Mouse (Mus musculus) hindbrain, embryonic 14.5 days (tissue): Measurements from ENCODE around the gene Olfr1388. TPM values are rescaled to one million over a fixed set of nuclear protein-coding genes. Genes with fewer than 3 reads are reported as not detected.
A peak's percentile ranks its signal among the peaks of the same experiment; 100 is the strongest.
"Not testable (repeated sequence)": the region's sequence is repeated elsewhere in the genome, so short reads cannot be mapped to it uniquely, and the experiment has no call there.

Experiments used
- ATAC-seq: fragments of 200-750 bp; cut with Nextera tagmentation; 2 replicates; pipeline ENCODE4 v1.8.0; 2017; ENCODE audit warnings: moderate number of reproducible peaks, mild to moderate bottlenecking, moderate TSS enrichment, moderate library complexity; ENCODE audit not compliant: low FRiP score
- DNase-seq: peaks from one replicate; pipeline ENCODE4 v3.0.0-alpha.2; 2015; ENCODE audit warnings: low spot score
- H3K27ac ChIP-seq: fragments of 300-500 bp; sonication (generic); 2 replicates; pipeline ENCODE4 v1.5.1; 2014; ENCODE audit warnings: mild to moderate bottlenecking, moderate library complexity
- H3K27me3 ChIP-seq: fragments of 300-500 bp; sonication (generic); 2 replicates; pipeline ENCODE4 v1.6.1; 2014; ENCODE audit warnings: mild to moderate bottlenecking, low read length, mixed read lengths; ENCODE audit not compliant: control insufficient read depth, insufficient read depth
- H3K36me3 ChIP-seq: fragments of 300-500 bp; sonication (generic); replicated peaks from 2 replicates; pipeline ENCODE4 v1.6.1; 2014; ENCODE audit not compliant: control insufficient read depth, insufficient read depth
- H3K4me1 ChIP-seq: fragments of 300-500 bp; sonication (generic); replicated peaks from 2 replicates; pipeline ENCODE4 v1.6.1; 2014; ENCODE audit warnings: antibody characterized with exemption, low read length, mixed read lengths; ENCODE audit not compliant: control insufficient read depth, insufficient read depth
- H3K4me2 ChIP-seq: fragments of 300-500 bp; sonication (generic); replicated peaks from 2 replicates; pipeline ENCODE4 v1.6.1; 2014; ENCODE audit warnings: mild to moderate bottlenecking, moderate library complexity
- H3K4me3 ChIP-seq: fragments of 300-500 bp; sonication (generic); replicated peaks from 2 replicates; pipeline ENCODE4 v1.5.1; 2014; ENCODE audit warnings: mild to moderate bottlenecking, low read length
- H3K9ac ChIP-seq: fragments of 300-500 bp; sonication (generic); 2 replicates; pipeline ENCODE4 v1.6.1; 2014
- H3K9me3 ChIP-seq: fragments of 300-500 bp; sonication (generic); 2 replicates; pipeline ENCODE4 v1.6.1; 2016; ENCODE audit warnings: low read length; ENCODE audit not compliant: control insufficient read depth
- WGBS: fragments of 180-500 bp; shearing (Covaris S2); extraction: QIAGEN DNeasy Blood & Tissue Kit; methylation state at CpG from one replicate; pipeline ENCODE4 v1.1.7; 2014; 5-methylcytosine and 5-hydroxymethylcytosine counted together
- polyA plus RNA-seq: library from polyadenylated mRNA; unstranded; fragments of >200 nt; fragmentation: Nextera tagmentation; extraction: Ambion mirVana; gene quantifications from 2 replicates; pipeline ENCODE4 v1.2.1, GENCODE M21; 2014

The Olfr1388 gene
- 0.07 TPM in 1 of 2 replicates, not detected in the other for polyA plus RNA-seq

DNA sequence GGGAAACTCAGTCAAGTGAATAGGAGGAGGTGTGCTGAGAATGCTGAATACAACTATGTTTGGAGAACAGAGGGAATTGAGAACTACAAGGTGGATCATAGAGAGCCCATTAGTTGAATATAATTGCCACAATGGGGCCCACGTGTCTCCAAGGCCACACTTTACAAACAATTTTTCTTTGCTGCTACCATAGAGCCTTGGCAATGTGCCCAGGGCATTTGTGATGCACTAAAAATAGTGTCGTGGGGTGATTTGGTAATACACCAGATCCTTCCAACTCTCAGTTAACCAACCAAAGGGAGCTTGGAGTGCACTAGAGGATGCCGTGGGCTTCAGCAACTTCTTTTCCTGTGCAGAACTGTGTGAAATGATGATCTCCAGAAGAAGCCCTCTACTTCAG is at the start of gene Olfr1388:
Gene Olfr1388 (plus strand): TSS at position 214 of the 400 bp plus-strand sequence.
- no peaks in the 10 kb centered on the region for H3K4me1 ChIP-seq
- WGBS = 68% methylated on average over 3 of the region's 3 CpGs

DNA sequence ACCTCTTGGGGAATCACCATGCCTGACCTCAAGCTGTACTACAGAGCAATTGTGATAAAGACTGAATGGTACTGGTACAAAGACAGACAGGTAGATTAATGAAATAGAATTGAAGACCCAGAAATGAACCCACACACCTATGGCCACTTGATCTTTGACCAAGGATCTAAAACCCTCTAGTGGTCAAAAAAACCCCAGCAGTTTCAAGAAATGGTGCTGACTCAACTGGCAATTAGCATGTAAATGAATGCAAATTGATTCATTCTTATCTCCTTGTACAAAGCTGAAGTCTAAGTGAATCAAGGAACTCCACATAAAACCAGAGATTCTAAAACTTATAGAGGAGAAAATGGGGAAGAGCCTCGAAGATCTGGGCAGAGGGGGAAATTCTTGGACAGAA is 43.7 kb upstream of the Olfr1388 start:
- H3K4me1 ChIP-seq, H3K27ac ChIP-seq, DNase-seq, H3K9ac ChIP-seq, H3K4me2 ChIP-seq, H3K36me3 ChIP-seq, H3K27me3 ChIP-seq, H3K4me3 ChIP-seq, ATAC-seq, H3K9me3 ChIP-seq: not testable (repeated sequence)
- 86% methylated on average over 1 of the region's 1 CpGs for WGBS

More for the DNA sequence above, at the start of gene Olfr1388:
- H3K9me3 ChIP-seq = 0 out of 2 replicates have a peak, but pooled peaks cover 3% of the 10 kb centered on the region
- H3K9ac ChIP-seq = no peak within 1 kb of the TSS
- no peak within 1 kb of the TSS for H3K4me2 ChIP-seq
- no peak within 1 kb of the TSS for H3K4me3 ChIP-seq
- DNase-seq = no peak
- no peak for ATAC-seq
- H3K27ac ChIP-seq = no peak within 1 kb of the TSS
- H3K36me3 ChIP-seq = no peaks in the 10 kb centered on the region
- H3K27me3 ChIP-seq = no peaks in the 10 kb centered on the region

DNA sequence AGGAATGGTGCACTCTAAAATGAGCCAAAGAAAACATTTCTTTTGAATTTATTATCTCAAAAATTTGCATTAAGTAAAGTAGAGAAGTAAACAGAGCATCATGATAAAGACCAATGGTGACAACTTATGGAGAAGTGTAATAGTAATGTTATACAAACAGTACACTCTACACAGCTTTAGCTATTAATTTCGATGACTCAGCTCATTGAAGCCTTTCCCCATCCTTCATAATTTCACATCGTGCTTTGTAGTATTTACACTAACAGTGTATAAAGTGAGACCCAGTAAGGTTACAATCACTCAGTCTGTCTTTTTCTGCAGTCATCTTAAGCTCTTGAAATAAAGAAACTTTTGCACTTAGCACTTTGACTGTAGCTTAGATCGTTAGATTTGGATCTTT is 29.6 kb upstream of the Olfr1388 start:
- ATAC-seq (no peak), DNase-seq (no peak)
- Histone ChIP-seq H3K27me3 (no peaks in the 10 kb centered on the region), H3K36me3 (no peaks in the 10 kb centered on the region), H3K4me3 (no peak overlapping the region), H3K4me1 (no peaks in the 10 kb centered on the region), H3K9ac (no peak overlapping the region), H3K9me3 (no peaks in the 10 kb centered on the region), H3K4me2 (no peak overlapping the region), H3K27ac (no peak overlapping the region)
- WGBS = 83% methylated on average over 3 of the region's 3 CpGs

- Histone ChIP-seq H3K27me3 (no peaks in the 10 kb centered on the region), H3K9ac (no peak overlapping the region), H3K4me2 (no peak overlapping the region), H3K4me3 (no peak overlapping the region), H3K27ac (no peak overlapping the region), H3K36me3 (no peaks in the 10 kb centered on the region), H3K4me1 (no peaks in the 10 kb centered on the region), H3K9me3 (0 out of 2 replicates have a peak, but pooled peaks cover 3% of the 10 kb centered on the region)
- peak; percentile 34 for DNase-seq
- WGBS = 38% methylated on average over 1 of the region's 1 CpGs
- ATAC-seq = no peak
Observed at GRCm38 (mm10) chr11:49410540-49410939, 25.9 kb upstream of the Olfr1388 start.

- no peak for DNase-seq
- Histone ChIP-seq H3K4me2 (no peak within 1 kb of the TSS), H3K4me1 (no peaks in the 10 kb centered on the region), H3K27me3 (no peaks in the 10 kb centered on the region), H3K27ac (no peak within 1 kb of the TSS), H3K36me3 (no peaks in the 10 kb centered on the region), H3K4me3 (no peak within 1 kb of the TSS), H3K9me3 (no peaks in the 10 kb centered on the region), H3K9ac (no peak within 1 kb of the TSS)
- 94% methylated on average over 2 of the region's 2 CpGs for WGBS
- no peak for ATAC-seq
Observed at GRCm38 (mm10) chr11:49422767-49423166, 13.7 kb upstream of the Olfr1388 start, which contains the start of gene Olfr1389. Gene Olfr1389 (plus strand): TSS chr11:49423067.

DNA sequence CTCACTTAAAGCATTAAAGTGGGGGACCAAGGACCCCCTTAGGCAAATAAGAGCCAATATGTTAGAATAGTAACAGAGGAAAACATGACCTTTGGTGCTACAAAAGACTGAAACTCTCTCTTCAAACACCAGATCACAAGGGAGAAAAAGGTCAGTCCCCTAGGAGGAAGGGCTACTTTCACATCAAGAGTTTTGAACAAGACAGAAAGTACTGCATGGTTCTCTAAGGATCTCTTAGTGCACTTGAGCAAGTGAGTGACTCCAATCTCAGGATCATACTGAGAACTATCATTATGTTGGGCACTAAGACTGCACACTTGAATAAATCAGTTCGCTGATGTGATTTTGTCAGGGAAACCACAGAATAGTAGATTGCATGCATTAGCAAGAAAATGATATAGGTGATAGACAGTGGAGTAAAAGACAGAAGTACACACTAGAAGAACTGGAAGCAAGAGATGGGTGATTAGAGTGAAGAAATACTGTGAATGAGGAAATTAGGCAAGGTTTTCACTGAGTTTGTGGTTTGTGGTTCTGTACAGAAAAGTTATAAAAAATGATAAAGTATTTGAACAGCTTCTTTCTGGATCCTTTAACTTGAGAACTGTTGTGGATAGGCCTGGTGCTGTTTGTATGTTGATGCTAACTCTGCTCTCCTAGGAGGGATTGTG is 11.0 kb upstream of the Olfr1388 start:
- Histone ChIP-seq H3K4me2 (no peak overlapping the region), H3K9ac (no peak overlapping the region), H3K9me3 (no peaks in the 10 kb centered on the region), H3K36me3 (no peaks in the 10 kb centered on the region), H3K27ac (no peak overlapping the region), H3K4me3 (no peak overlapping the region), H3K4me1 (no peaks in the 10 kb centered on the region), H3K27me3 (no peaks in the 10 kb centered on the region)
- DNase-seq (no peak), ATAC-seq (no peak)
- WGBS = 96% methylated on average over 1 of the region's 1 CpGs

DNA sequence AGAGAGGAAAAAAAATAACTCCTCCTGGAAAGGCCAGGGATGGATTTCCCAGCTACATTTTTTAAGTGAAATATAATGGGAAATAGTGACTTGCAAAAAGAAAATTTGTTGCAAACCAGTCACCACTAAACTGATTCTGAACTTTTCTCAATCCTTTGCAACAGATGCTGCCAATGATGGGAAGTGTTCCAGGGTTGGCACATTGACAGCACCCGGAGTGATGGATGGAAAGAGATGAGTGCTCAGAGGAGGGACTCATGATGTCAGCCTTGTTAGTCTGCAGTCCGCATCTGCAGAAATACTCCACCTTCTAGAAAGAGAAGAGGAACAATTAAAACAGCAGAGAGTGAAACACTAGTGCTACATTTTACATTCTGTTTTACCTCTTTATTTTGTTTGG is 6.8 kb upstream of the Olfr1388 start:
- no peak for ATAC-seq
- H3K9ac ChIP-seq = no peak overlapping the region
- WGBS = 90% methylated on average over 2 of the region's 2 CpGs
- H3K27ac ChIP-seq = no peak overlapping the region
- DNase-seq = no peak
- H3K27me3 ChIP-seq = no peaks in the 10 kb centered on the region
- H3K36me3 ChIP-seq = no peaks in the 10 kb centered on the region
- no peak overlapping the region for H3K4me2 ChIP-seq
- H3K4me3 ChIP-seq = no peak overlapping the region
- no peaks in the 10 kb centered on the region for H3K4me1 ChIP-seq
- 0 out of 2 replicates have a peak, but pooled peaks cover 3% of the 10 kb centered on the region for H3K9me3 ChIP-seq

DNA sequence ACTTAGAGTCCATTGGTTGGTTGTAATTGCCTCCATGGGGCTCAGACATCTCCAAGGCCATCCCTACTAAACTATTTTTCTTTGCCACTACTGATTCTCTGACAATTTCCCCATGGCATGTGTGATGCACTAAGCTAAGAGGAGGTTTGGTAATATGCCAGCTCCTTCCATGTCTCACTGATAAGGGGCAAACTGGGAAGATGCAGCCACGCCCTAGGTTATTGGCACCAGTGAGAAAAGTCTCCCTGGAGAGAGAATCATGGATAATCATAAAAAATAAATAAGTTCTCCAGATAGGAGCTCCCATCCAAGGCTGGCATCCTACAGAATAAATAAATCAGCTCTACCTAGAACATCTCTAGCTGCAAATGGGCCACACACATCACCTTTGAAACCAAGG is 18.6 kb downstream of the Olfr1388 start, which contains the start of gene Olfr1387:
Gene Olfr1387 (plus strand): TSS at position 301 of the 400 bp plus-strand sequence.
- WGBS = 89% methylated on average over 1 of the region's 1 CpGs
- H3K4me1 ChIP-seq = no peaks in the 10 kb centered on the region
- no peak within 1 kb of the TSS for H3K4me3 ChIP-seq
- H3K36me3 ChIP-seq = no peaks in the 10 kb centered on the region
- no peak for ATAC-seq
- no peak within 1 kb of the TSS for H3K4me2 ChIP-seq
- DNase-seq = no peak
- no peak within 1 kb of the TSS for H3K9ac ChIP-seq
- no peaks in the 10 kb centered on the region for H3K27me3 ChIP-seq
- no peaks in the 10 kb centered on the region for H3K9me3 ChIP-seq
- no peak within 1 kb of the TSS for H3K27ac ChIP-seq

DNA sequence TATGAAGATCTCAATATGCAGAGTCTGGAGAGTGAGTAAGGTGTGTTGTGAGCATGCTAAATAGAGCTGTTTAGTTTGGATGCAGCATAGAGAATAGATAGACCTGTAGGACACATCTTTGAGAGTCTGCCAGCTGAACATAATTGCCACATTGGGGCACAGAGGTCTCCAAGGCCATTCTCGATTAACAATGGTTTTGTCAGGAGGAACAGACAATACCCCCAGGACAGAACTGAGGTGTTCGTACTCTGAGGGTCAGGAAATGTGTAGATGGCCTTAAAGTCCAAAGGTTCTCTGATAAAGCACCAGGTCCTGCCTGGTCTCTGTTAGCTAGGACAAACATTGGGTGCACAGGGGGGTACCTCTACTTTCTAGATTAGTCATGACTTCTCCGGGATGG is 28.3 kb downstream of the Olfr1388 start, which contains the start of gene Olfr1386:
Gene Olfr1386 (plus strand): TSS at position 301 of the 400 bp plus-strand sequence.
- not testable (repeated sequence) for H3K27ac ChIP-seq, DNase-seq
- WGBS = 74% methylated on average over 2 of the region's 3 CpGs

More for the DNA sequence above, 28.3 kb downstream of the Olfr1388 start, which contains the start of gene Olfr1386:
- H3K4me2 ChIP-seq, H3K27me3 ChIP-seq, H3K9ac ChIP-seq, H3K4me3 ChIP-seq, H3K9me3 ChIP-seq, H3K4me1 ChIP-seq, H3K36me3 ChIP-seq, ATAC-seq: not testable (repeated sequence)
